Mouse (Mus musculus) kidney, embryonic 14.5 days (tissue): Measurements from ENCODE around the gene Abca17. TPM values are rescaled to one million over a fixed set of nuclear protein-coding genes. Genes with fewer than 3 reads are reported as not detected.

Experiments used
- ATAC-seq: fragments of 200-750 bp; cut with Nextera tagmentation; 2 replicates; pipeline ENCODE4 v1.8.0; 2017; ENCODE audit warnings: moderate number of reproducible peaks, mild to moderate bottlenecking, moderate TSS enrichment, moderate library complexity; ENCODE audit not compliant: low FRiP score, low TSS enrichment
- H3K27ac ChIP-seq: fragments of 300-500 bp; sonication (generic); 2 replicates; pipeline ENCODE4 v1.5.1; 2014; ENCODE audit warnings: low read depth, mild to moderate bottlenecking, low read length, moderate library complexity, mixed read lengths
- H3K27me3 ChIP-seq: fragments of 300-500 bp; sonication (generic); 2 replicates; pipeline ENCODE4 v1.6.1; 2014; ENCODE audit warnings: mild to moderate bottlenecking, low read length; ENCODE audit not compliant: control insufficient read depth, insufficient read depth
- H3K36me3 ChIP-seq: fragments of 300-500 bp; sonication (generic); 2 replicates; pipeline ENCODE4 v1.6.1; 2014; ENCODE audit warnings: low read length, mixed read lengths; ENCODE audit not compliant: control insufficient read depth, insufficient read depth
- H3K4me1 ChIP-seq: fragments of 300-500 bp; sonication (generic); 2 replicates; pipeline ENCODE4 v1.6.1; 2014; ENCODE audit warnings: low read length, mixed read lengths; ENCODE audit not compliant: control insufficient read depth, insufficient read depth
- H3K4me2 ChIP-seq: fragments of 300-500 bp; sonication (generic); replicated peaks from 2 replicates; pipeline ENCODE4 v1.6.1; 2014; ENCODE audit warnings: low read depth, mild to moderate bottlenecking, low read length
- H3K4me3 ChIP-seq: fragments of 300-500 bp; sonication (generic); 2 replicates; pipeline ENCODE4 v1.5.1; 2014; ENCODE audit warnings: mild to moderate bottlenecking, low read length
- H3K9ac ChIP-seq: fragments of 300-500 bp; sonication (generic); 2 replicates; pipeline ENCODE4 v1.6.1; 2014; ENCODE audit warnings: low read depth, mild to moderate bottlenecking, low read length, moderate library complexity
- H3K9me3 ChIP-seq: fragments of 300-500 bp; sonication (generic); 2 replicates; pipeline ENCODE4 v1.6.1; 2016; ENCODE audit warnings: low read length; ENCODE audit not compliant: control insufficient read depth
- WGBS: fragments of 180-500 bp; shearing (Covaris S2); extraction: QIAGEN DNeasy Blood & Tissue Kit; methylation state at CpG from one replicate; pipeline ENCODE4 v1.1.7; 2014; 5-methylcytosine and 5-hydroxymethylcytosine counted together
- polyA plus RNA-seq: library from polyadenylated mRNA; unstranded; fragments of >200 nt; fragmentation: Nextera tagmentation; extraction: Ambion mirVana; gene quantifications from 2 replicates; pipeline ENCODE4 v1.2.1, GENCODE M21; 2014

The Abca17 gene
- polyA plus RNA-seq, 1 experiment from 2014 or later = not detected

GRCm38 (mm10) chr17:24307500-24307899, 43.4 kb downstream of the Abca17 start:
- no peak overlapping the region for H3K4me3 ChIP-seq
- H3K9me3 ChIP-seq = no peaks in the 10 kb centered on the region
- H3K36me3 ChIP-seq = no peaks in the 10 kb centered on the region
- H3K9ac ChIP-seq = no peak overlapping the region
- no peak overlapping the region for H3K4me2 ChIP-seq
- H3K4me1 ChIP-seq = no peaks in the 10 kb centered on the region
- ATAC-seq = no peak
- no peaks in the 10 kb centered on the region for H3K27me3 ChIP-seq
- no peak overlapping the region for H3K27ac ChIP-seq
- WGBS = 51% methylated on average over 4 of the region's 4 CpGs

DNA sequence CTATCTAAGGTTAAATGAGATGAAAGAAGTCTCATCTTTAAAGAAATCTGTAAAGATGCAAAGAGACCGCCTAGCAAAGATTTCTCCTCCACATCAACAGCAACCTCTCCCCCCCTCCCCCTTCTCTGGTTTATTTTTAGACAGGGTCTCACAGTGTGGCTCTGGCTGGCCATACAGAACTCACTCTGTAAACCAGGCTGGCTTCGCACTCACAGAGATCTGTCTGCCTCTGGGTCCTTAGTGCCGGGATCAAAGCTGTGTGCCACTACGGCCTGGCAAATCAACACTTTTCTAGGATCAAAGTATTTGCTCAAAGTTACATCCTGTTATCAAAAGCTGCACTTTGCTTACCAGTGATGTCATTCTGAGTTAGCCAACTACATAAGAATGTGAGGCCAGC, 50.2 kb downstream of the Abca17 start:
- Histone ChIP-seq H3K36me3 (no peaks in the 10 kb centered on the region), H3K9ac (no peak overlapping the region), H3K4me3 (no peak overlapping the region), H3K27me3 (no peaks in the 10 kb centered on the region), H3K27ac (no peak overlapping the region), H3K9me3 (no peaks in the 10 kb centered on the region), H3K4me1 (no peaks in the 10 kb centered on the region), H3K4me2 (no peak overlapping the region)
- WGBS = 68% methylated on average over 4 of the region's 4 CpGs
- ATAC-seq = no peak

GRCm38 (mm10) chr17:24289338-24289737, 61.5 kb downstream of the Abca17 start:
- Histone ChIP-seq H3K4me2 (no peak overlapping the region), H3K27me3 (no peaks in the 10 kb centered on the region), H3K9me3 (no peaks in the 10 kb centered on the region), H3K4me1 (no peaks in the 10 kb centered on the region), H3K4me3 (no peak overlapping the region), H3K36me3 (no peaks in the 10 kb centered on the region), H3K9ac (no peak overlapping the region), H3K27ac (no peak overlapping the region)
- ATAC-seq = no peak
- 87% methylated on average over 5 of the region's 5 CpGs for WGBS

DNA sequence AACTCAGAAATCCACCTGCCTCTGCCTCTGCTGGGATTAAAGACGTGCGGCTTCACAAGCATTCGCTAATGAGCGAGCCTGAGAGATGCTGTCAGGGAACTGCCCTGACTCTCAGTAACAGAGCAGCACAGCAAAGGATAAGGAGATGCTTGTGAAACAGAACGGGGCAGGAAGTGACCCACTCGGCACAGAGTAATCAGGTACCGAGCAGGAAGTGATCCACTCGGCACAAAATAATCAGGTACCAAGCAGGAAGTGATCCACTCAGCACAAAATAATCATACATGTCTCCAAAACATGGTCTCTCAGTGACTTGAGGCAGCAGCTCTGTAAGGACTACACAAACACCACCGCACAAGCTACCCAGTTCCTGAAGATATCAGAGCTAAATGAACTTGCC, 62.4 kb downstream of the Abca17 start:
- H3K9me3 ChIP-seq = no peaks in the 10 kb centered on the region
- ATAC-seq = no peak
- no peaks in the 10 kb centered on the region for H3K4me1 ChIP-seq
- no peaks in the 10 kb centered on the region for H3K36me3 ChIP-seq
- WGBS = 84% methylated on average over 9 of the region's 9 CpGs
- H3K27ac ChIP-seq = no peak overlapping the region
- no peak overlapping the region for H3K9ac ChIP-seq
- no peak overlapping the region for H3K4me2 ChIP-seq
- no peak overlapping the region for H3K4me3 ChIP-seq
- H3K27me3 ChIP-seq = no peaks in the 10 kb centered on the region

- ATAC-seq = no peak
- no peak overlapping the region for H3K9ac ChIP-seq
- 67% methylated on average over 3 of the region's 3 CpGs for WGBS
- H3K4me2 ChIP-seq = no peak overlapping the region
- H3K4me1 ChIP-seq = no peaks in the 10 kb centered on the region
- no peaks in the 10 kb centered on the region for H3K9me3 ChIP-seq
- no peaks in the 10 kb centered on the region for H3K36me3 ChIP-seq
- no peak overlapping the region for H3K27ac ChIP-seq
- H3K4me3 ChIP-seq = no peak overlapping the region
- H3K27me3 ChIP-seq = no peaks in the 10 kb centered on the region
Observed at GRCm38 (mm10) chr17:24285680-24286079, 65.2 kb downstream of the Abca17 start.

DNA sequence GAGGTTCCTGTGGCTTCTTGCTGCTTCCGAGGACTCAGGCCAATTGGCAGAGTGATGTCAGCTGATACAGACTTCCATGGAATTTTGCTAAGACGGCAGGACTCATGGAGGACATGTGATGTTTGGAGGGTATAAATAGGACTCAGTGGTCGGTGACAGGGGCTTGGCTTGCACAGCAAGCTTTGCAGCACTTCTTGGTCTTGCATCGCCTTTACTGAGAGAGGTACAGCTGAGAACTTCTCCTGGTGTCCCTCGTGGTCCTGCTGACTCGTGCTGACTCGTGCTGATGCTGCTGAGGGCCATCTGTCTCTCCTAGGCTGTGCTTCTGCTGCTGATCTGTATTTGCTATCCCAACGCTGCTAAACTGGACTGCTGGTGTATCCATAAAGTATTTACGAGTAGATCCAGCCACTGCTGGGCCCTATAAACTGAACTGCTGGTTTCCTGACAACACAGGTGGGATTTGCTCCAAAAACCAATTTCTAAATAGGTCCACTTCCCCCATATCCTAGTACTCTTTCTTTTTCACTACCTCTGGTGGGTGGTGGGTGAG, 67.5 kb downstream of the Abca17 start:
- ATAC-seq = no peak
- WGBS = 67% methylated on average over 9 of the region's 9 CpGs

GRCm38 (mm10) chr17:24282637-24283036, 68.2 kb downstream of the Abca17 start:
- Histone ChIP-seq H3K27me3 (no peaks in the 10 kb centered on the region), H3K36me3 (no peaks in the 10 kb centered on the region), H3K9me3 (no peaks in the 10 kb centered on the region), H3K9ac (no peak overlapping the region), H3K4me3 (no peak overlapping the region), H3K4me1 (no peaks in the 10 kb centered on the region), H3K27ac (no peak overlapping the region), H3K4me2 (no peak overlapping the region)
- WGBS = 65% methylated on average over 4 of the region's 4 CpGs
- no peak for ATAC-seq

More for the DNA sequence above, 67.5 kb downstream of the Abca17 start:
- H3K27me3 ChIP-seq = no peaks in the 10 kb centered on the region
- no peak overlapping the region for H3K4me3 ChIP-seq
- no peaks in the 10 kb centered on the region for H3K36me3 ChIP-seq
- H3K9ac ChIP-seq = no peak overlapping the region
- H3K4me2 ChIP-seq = no peak overlapping the region
- H3K4me1 ChIP-seq = no peaks in the 10 kb centered on the region
- H3K27ac ChIP-seq = no peak overlapping the region
- H3K9me3 ChIP-seq = no peaks in the 10 kb centered on the region

GRCm38 (mm10) chr17:24279907-24280306, 71.0 kb downstream of the Abca17 start:
- no peak overlapping the region for H3K9ac ChIP-seq
- no peak overlapping the region for H3K4me2 ChIP-seq
- H3K27ac ChIP-seq = no peak overlapping the region
- no peaks in the 10 kb centered on the region for H3K27me3 ChIP-seq
- no peaks in the 10 kb centered on the region for H3K36me3 ChIP-seq
- no peak overlapping the region for H3K4me3 ChIP-seq
- 88% methylated on average over 4 of the region's 4 CpGs for WGBS
- no peak for ATAC-seq
- H3K4me1 ChIP-seq = no peaks in the 10 kb centered on the region
- no peaks in the 10 kb centered on the region for H3K9me3 ChIP-seq

GRCm38 (mm10) chr17:24267133-24267532, 83.7 kb downstream of the Abca17 start:
- Histone ChIP-seq H3K4me1 (no peaks in the 10 kb centered on the region), H3K27ac (no peak overlapping the region), H3K27me3 (no peaks in the 10 kb centered on the region), H3K4me3 (no peak overlapping the region), H3K36me3 (no peaks in the 10 kb centered on the region), H3K4me2 (no peak overlapping the region), H3K9me3 (no peaks in the 10 kb centered on the region), H3K9ac (no peak overlapping the region)
- no peak for ATAC-seq
- 92% methylated on average over 1 of the region's 1 CpGs for WGBS
